Mouse (Mus musculus) erythroblast, embryonic 14.5 days (primary cell): ENCODE measurements around the gene Plcb2.

Source experiments
- GATA1 ChIP-seq: IDR thresholded peaks from 2 replicates; pipeline ENCODE4 v1.6.1; 2012; ENCODE audit warnings: low read length, inconsistent platforms, mixed read lengths
- TAL1 ChIP-seq: IDR thresholded peaks from 3 replicates; pipeline ENCODE4 v1.6.1; 2012; ENCODE audit warnings: low read length, inconsistent platforms, mixed read lengths

GRCm38 (mm10) chr2:118726873-118727272 lies 1.4 kb downstream of the Plcb2 start:
- TF ChIP-seq GATA1 (no peak), TAL1 (no peak)
